Mouse (Mus musculus) monocyte, adult 2 months (primary cell): ENCODE measurements around the gene Cd52.
A peak's percentile ranks its signal among the peaks of the same experiment; 100 is the strongest.

Experiments
- DNase-seq, 2 experiments: peaks; one replicate each; pipeline ENCODE4 v3.0.0; 2022; ENCODE audit warnings: low spot score in 2 of 2, low read depth in 1 of 2

Cd52 gene

DNA sequence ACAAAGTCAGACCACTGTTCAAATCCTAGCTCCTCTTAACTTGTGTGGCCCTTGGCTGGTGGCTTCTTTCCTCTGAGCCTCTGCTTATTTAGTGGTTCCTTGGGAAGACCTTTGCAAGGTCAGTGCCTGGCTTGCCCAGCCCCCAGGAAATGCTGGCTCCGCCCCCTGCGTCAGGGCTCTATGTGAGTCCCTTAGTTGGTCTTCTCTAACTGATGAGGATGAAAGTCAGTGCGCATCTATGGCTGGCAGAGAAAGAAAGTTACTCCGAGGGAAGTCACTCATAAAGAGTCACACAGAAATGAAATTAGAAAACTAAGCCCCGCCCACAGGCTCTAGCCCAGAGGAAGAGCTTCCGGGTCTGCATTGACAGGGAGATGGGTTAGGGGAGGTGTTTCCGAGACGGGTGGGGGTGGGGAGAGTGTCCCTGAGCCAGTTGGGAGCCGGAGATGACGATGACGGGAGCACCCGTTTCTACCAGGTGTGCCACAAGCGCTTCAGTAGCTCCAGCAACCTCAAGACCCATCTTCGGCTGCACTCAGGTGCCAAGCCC is 36.6 kb downstream of the Cd52 start:
- no peak for DNase-seq

DNA sequence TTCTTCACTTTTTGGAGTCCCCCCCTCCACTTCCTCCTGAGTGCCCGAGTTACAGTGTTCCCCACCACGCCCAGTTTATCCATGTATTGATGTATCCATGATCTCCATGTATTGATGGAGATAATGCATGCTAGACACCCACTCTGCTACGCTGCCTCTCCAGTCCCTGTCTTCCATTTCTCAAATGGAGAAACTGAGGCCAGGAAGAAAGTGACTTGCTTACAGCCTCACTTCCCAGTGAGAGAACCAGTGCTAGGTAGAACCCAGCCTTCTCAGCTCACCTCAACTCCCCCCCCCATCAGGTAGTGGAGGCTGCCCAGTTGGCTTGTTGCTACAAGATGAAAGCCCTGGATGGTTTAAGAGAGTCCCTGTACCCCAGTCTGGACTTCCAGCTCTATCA is 41.3 kb downstream of the Cd52 start, which contains the start of gene Zfp683:
Gene Zfp683, plus strand, starts transcription at position 301 of the 400 bp plus-strand sequence.
- DNase-seq: no peak

DNA sequence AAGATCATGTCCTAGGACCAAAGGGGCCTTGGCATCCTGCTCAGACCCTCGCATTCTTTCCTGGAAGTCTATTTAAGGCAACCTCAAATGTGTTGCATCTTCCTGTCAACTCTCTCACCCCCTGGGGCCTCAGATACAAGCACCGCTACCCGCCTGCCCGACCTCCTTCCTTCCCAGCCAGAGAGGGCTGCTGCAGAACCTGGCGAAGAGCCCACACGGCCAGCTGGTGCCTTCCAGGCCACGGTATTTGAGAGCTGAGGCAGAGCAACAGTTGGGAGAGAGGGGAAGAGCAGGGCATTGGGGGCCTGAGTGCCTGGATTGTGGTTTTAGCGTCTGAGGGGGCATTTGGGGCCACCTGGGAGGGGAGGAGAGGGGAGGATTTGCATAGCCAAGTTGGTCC is 42.3 kb downstream of the Cd52 start:
- no peak for DNase-seq

DNA sequence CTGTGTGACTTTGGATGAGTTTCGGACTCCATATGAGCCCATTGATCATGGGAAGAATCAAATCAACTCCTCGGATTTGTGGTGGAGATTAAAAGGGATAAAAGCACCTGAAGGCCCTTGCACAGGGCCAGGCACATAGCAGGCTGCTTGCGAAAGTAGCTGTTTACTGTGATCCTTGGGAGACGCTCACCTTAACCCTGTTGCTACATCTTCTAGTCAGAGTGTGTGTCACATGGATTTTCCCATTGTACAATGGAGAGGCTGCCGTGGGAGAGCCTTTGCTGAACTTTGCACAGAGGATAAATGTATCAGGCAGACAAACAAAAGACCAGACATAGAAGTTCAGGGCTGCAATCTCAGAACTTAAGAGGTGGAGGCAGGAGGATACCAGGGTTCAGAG is 43.0 kb downstream of the Cd52 start:
- no peak for DNase-seq

DNA sequence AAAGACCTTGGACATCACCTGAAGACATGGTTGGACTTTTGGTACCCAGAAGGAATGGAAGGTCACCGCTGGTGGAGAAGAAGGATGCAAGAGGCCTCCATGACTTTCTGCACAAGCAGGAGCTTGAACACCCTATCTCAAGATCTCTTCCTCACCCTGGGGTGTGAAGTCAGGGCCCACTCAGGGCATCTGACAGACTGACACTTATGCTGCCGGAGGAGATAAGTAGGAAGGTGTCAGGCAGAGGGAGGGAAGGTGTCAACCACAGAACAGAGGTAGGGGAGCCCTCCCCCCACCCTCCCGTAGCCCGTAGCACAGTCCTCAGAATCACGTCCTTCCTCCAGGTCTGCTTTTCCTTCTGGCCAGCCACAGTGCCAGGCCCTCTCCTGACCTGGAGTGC is 47.2 kb downstream of the Cd52 start:
- DNase-seq: no peak

DNA sequence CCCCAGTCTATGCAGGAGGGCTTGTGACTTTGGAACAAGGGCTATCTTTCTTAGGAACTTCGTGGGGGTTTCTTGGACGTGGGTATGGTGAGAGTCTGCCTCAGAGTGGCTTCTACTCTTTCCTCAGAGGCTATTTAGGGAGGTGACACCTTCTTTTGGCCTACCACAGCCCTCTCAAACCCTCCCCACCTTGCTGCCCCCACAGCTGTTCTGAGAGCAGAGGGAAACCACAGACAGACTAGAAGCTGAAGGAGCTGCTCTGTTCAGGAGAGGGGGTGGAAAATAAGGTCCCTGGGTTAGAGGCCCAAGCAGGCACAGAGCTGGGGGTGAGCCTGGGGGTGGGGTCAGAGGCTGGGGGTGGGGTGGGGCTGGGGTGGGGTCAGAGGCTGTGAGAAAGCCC is 51.8 kb downstream of the Cd52 start:
- no peak for DNase-seq

DNA sequence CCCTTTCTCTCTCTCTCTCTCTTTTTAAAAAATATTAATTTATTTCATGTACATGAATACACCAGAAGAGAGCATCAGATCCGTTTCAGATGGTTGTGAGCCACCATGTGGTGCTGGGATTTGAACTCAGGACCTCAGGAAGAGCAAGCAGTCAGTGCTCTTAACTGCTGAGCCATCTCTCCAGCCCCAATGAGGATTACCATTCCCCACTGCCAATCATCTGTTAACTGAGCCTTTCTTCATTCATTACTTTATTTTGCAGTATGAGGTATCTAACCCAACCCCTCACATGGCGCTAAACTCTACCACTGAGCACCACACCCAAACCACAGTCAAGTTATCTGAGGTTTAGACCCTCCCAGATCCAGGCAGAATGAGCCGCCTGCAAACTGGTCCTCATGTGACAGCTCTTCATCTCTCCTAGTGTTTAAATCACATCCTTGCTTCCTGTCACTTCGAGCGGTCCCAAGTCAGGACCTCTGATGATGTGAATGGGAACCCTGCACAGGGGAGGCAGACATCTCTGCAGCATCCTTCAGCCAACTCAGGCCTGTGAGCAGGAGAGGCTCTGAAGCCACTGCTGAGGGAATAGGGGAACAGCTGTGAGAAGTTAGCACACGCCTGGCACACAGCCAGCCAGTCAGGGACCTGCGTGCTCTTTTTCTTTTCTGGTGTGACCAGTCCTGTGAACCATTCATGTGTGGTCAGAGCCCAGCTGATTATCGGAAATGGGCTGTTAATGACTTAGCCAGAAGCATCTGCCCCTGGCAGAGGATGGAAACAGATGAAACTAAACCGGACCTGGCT is 53.4 kb downstream of the Cd52 start:
- peak in 1 of 2 experiments; percentile 29 for DNase-seq

DNA sequence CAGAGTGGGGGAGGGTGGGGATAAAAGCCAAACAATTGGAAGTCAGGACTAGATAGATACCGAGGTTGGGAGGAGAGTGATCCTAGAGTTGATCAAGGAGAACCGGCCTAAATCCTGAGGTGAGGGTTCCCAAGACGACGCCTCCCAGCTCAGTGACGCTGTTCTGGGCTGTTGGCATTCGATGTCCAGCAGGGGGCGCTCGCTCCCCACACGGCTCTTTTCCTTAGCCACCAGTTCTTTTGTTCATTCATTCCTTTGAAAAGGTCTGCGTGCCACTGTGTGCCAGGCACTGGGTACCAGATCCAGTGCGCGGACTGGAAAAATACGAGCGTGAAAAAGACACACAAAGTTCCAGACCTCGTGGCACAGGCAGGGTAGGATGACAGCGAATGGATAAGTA is 58.9 kb downstream of the Cd52 start:
- peak in 1 of 2 experiments; percentile 55 for DNase-seq
